Mouse (Mus musculus) cerebellum, adult 8-10 months (tissue): Measurements from ENCODE around the gene Etv6.

Experiments
- DNase-seq: peaks from one replicate; pipeline ENCODE4 v3.0.0; 2022

Gene Etv6

DNA sequence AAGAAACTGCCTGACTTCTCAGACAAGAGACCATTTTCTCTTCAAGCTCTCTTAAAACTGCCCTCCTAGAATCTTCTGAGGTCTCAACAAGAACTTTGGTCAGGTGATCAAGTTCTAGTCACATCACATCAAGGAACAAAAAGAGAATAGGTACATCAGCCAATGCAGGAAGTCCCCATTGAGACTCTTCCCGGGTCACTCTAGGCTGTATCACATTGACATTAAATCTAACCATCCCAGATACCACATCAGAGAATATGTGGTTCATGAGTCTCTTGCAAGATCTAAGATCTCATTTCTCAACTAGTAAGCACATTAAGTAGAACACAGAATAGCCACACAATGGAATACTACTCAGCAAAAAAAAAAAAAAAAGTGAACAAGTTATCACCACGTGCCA lies 238.4 kb downstream of the Etv6 start:
- DNase-seq: no peak

DNA sequence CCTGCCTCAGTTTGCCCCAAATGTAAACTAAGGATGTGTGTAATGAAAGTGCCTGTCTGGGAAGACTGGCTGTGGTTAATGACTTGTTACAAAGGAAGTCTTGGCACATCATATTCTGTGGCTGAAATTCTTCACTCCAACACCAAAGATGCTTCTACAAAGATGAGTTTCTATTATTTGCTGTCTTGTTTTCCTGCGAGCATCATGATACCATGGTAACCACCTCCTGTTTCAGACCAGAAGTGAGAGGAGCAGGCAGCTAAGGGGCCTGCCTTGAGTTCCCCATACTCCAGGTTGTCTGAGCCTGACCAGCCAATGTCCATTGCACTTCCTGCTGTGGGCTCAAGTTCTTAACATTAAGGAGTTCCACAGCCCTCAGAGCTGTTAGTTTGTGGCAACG lies 241.5 kb downstream of the Etv6 start:
- no peak for DNase-seq

DNA sequence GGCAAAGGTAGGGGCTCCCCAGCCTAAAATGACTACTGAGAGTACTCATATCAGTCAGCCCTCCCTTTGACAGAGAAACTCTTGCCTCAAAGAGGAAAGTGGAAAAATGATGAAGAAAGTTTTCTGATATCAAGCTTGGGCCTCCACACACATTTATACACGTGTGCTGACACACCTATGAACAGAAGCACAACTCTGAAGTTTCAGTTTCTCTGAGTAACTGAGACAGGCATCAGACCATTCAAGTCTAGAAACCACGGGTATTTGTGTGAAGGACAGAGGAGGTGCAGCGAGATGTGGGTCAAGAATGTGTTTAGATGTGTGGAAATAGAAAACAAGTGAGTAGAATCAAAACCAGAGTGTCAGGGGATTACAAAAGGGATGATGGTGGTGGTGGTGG lies 246.6 kb downstream of the Etv6 start:
- DNase-seq: no peak

DNA sequence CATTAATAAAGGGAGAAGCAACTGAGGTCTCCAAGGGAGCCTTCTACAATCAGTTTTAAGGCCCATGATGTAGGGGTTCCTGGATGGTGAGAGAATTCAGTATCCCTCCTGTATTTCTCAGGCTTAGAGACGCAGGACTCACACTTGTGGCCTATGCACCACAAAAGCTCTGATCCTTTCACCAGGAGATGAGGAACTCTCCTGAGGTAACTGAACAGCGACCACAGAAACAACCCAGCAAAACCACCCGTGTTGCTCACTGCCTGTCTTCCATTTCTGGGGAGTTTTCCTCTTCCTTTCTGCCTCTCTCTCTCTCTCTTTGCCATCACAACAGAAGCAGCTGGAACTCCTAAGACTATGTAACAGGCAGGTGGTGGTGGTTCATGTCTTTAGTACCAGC lies 256.3 kb downstream of the Etv6 start:
- DNase-seq: no peak

DNA sequence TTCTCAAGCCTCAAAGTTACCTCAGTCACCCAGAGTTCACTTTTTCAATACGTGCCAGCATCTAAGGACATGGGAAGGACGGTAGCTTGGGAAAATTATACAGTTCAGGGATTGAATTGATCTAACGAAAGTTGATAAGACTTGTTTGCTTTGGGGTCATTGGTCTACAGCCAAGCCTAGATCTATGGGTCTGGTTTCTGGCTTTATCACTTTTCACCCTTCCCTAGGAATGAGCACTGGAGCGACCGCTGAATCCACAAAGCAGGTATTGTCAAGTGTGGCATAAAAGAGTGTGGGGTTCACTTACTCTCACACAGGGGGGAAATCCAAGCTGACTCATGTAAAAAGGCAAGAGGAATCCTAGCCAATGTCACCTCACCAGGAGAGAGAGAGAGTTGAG lies 256.9 kb downstream of the Etv6 start:
- no peak for DNase-seq

DNA sequence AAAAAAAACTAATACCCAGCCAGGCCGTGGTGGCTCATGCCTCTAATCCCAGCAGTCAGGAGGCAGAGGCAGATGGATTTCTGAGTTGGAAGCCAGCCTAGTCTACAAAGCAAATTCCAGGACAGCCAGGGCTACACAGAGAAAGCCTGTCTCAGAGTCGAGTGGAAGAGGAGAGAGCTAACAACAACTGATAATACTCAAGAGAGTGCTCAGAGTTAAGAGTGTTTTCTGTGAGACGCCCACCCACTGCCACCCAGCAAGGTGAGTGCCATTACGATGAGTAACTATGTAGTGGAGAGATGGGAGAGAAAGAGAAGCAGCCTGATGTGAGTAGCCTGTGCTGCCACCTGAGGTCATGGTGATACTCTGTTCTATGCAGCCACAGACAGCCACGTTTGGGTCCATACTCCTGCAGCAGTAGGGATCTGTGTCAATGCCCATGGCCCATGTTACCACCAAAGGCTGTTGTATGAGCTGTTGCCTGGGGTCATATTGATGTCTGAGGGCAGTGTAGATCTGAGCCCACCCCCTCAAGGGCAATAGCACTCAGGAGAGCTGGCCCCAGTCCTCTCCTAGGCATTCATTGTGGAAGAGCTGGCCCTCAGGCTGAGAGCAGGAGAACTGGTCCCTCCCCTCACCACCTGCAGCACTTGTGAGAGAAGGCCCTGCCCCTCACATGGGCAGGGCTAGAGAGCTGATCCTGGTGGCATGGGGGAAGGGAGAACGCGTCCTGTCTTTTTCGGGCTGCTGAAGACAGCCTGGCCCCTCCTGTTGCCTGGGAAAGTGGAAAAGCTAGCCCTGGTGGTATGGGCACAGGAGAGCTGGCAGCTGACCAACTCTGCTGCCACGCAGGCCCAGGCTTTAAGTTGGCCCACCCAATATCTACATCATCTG lies 258.4 kb downstream of the Etv6 start:
- DNase-seq: no peak

DNA sequence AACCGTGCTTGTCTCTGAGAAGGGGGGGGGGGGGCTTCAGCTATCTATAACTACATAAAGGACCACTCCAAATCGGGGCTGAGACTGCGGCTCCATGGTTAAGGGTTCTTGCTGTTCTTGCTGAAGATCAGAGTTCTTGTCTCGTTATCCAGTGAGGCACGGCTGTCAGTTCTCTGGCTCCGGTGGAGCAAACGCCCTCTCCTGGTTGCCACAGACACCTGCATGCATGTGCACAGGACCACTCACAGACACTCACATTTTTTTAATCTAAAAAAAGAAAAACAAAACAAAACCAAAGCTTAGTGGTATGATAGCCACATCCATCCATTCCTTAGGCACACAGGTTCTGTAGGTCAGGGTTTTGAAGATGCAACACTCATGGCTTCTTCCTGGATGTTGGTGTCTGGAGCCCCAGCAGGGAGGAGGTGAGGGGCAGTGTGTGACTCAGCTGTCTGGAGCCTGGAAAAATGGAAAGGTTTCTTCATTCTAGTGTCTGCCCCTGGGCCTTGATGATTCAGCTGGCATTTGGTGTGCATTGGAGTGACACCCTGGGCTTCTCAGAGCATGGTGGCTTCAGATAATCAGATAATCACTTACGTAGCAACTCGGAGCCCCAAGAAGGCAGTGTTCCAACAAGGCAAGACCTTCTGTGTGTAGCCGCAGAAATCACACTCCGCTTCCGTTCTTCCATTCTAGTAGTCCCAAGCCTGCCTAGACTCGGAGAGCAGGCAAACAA lies 262.6 kb downstream of the Etv6 start:
- no peak for DNase-seq

DNA sequence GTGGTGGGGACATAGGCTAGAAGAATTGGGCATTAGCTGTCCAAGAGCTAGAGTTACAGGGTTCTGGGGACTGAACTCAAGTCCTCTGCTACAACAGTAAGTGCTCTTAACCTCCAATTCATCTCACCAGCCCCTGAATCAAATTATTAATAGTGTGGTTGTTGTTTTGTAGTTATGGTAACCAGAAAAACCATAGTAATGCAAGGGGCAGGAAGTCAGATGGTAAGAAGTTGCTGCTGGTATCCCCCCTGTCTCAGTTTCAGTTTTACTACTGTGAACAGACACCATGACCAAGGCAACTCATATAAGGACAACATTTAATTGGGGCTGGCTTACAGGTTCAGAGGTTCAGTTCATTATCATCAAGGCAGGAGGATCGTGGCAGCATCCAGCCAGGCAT lies 266.5 kb downstream of the Etv6 start:
- DNase-seq: no peak

DNA sequence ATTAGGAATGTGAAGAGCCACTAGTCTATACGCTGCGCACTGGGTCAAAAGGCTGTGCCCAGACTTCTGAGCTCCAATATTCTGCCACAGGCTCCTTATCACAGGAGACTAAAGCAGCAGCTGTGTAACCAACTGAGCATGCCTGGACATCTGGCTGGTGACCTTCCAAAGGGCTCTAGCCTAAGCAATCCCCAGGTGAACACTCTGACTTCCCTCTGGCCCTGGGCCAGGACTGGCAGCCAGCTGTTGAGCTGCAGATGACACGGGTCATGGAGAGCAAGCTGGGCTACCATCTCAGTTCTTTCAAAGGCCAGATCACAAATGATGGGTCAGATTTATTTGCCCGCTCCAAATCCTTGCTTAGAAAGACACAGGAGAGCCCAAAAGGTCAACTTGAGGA lies 275.8 kb downstream of the Etv6 start:
- no peak for DNase-seq

DNA sequence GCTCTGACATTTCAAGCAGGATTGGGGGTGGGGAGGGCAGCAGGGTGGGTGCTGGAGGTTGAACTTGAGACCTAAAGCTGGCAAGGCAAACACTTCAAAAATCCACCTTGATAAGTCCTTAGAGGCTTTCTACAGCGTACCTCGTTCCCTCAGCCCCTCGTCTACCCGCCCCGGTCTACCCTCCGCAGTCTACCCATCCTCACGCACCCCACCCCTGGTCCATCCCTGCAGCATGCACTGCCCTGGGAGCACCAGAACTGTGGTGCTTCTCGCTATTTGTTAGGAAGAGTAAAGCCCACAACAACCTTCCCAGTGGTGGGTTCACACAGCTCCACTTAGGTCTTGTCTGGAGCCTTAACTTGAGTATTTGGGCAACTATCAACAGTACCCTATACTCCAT lies 277.1 kb downstream of the Etv6 start:
- DNase-seq: no peak

DNA sequence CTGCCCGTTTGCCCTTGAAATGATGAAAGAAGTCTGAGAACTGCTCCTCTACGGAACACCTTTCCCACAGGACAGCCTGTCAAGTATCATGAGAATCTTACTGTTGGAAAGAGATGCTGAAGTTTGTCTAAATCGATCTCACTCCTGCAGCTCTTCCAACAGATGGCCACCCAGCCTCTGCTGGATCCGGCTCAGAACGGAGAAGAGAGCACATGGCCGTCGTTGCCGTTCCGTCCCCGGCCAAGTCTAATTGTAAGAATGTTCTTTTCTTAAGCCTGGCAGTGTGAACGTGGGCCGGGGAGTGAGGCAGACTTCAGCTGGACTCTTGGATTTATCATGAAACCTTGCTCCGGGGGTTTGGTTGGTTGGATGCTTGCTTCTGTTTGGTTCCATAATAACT lies 281.9 kb downstream of the Etv6 start:
- DNase-seq: no peak
